Mouse (Mus musculus) embryonic facial prominence, embryonic 14.5 days (tissue): ENCODE results near the gene Sfmbt2. TPM values are rescaled to one million over a fixed set of nuclear protein-coding genes. Genes with fewer than 3 reads are reported as not detected.

Experiments used
- ATAC-seq: fragments of 200-750 bp; cut with Nextera tagmentation; 2 replicates; pipeline ENCODE4 v1.8.0; 2017; ENCODE audit warnings: low read depth, moderate number of reproducible peaks, moderate TSS enrichment
- DNase-seq: peaks from one replicate; pipeline ENCODE4 v3.0.0-alpha.2; 2015; ENCODE audit warnings: low spot score
- H3K27ac ChIP-seq: fragments of 300-500 bp; sonication (generic); replicated peaks from 2 replicates; pipeline ENCODE4 v1.5.1; 2014; ENCODE audit warnings: low read depth, mild to moderate bottlenecking, low read length, moderate library complexity
- H3K27me3 ChIP-seq: fragments of 300-500 bp; sonication (generic); replicated peaks from 2 replicates; pipeline ENCODE4 v1.6.1; 2014; ENCODE audit warnings: low read length; ENCODE audit not compliant: control insufficient read depth, insufficient read depth
- H3K36me3 ChIP-seq: fragments of 300-500 bp; sonication (generic); 2 replicates; pipeline ENCODE4 v1.6.1; 2014; ENCODE audit warnings: low read length, mixed read lengths; ENCODE audit not compliant: control insufficient read depth, insufficient read depth
- H3K4me1 ChIP-seq: fragments of 300-500 bp; sonication (generic); 2 replicates; pipeline ENCODE4 v1.6.1; 2014; ENCODE audit warnings: antibody characterized with exemption, low read length; ENCODE audit not compliant: control insufficient read depth, insufficient read depth
- H3K4me2 ChIP-seq: fragments of 300-500 bp; sonication (generic); 2 replicates; pipeline ENCODE4 v1.6.1; 2014; ENCODE audit warnings: low read depth, mild to moderate bottlenecking, low read length, moderate library complexity, mixed read lengths
- H3K4me3 ChIP-seq: fragments of 300-500 bp; sonication (generic); 2 replicates; pipeline ENCODE4 v1.5.1; 2014; ENCODE audit warnings: low read depth, mild to moderate bottlenecking, low read length
- H3K9ac ChIP-seq: fragments of 300-500 bp; sonication (generic); 2 replicates; pipeline ENCODE4 v1.6.1; 2014; ENCODE audit warnings: low read depth, mild to moderate bottlenecking, low read length, moderate library complexity, mixed read lengths
- H3K9me3 ChIP-seq: fragments of 300-500 bp; sonication (generic); 2 replicates; pipeline ENCODE4 v1.6.1; 2016; ENCODE audit warnings: low read length; ENCODE audit not compliant: control insufficient read depth
- WGBS: fragments of 180-500 bp; shearing (Covaris S2); extraction: QIAGEN DNeasy Blood & Tissue Kit; methylation state at CpG from one replicate; pipeline ENCODE4 v1.1.7; 2014; 5-methylcytosine and 5-hydroxymethylcytosine counted together
- polyA plus RNA-seq: library from polyadenylated mRNA; unstranded; fragments of >200 nt; fragmentation: Nextera tagmentation; extraction: Ambion mirVana; gene quantifications from 2 replicates; pipeline ENCODE4 v1.2.1, GENCODE M21; 2014

Sfmbt2 gene
- polyA plus RNA-seq, 1 experiment from 2014 or later = 2.5 TPM

GRCm38 (mm10) chr2:10420944-10421420, 50.7 kb downstream of the Sfmbt2 start:
- no peaks in the 10 kb centered on the region for H3K36me3 ChIP-seq
- 79% methylated on average over 6 of the region's 6 CpGs for WGBS
- no peaks in the 10 kb centered on the region for H3K9me3 ChIP-seq
- H3K27ac ChIP-seq = no peak overlapping the region
- H3K4me3 ChIP-seq = no peak overlapping the region
- no peak for ATAC-seq
- no peaks in the 10 kb centered on the region for H3K4me1 ChIP-seq
- H3K9ac ChIP-seq = no peak overlapping the region
- H3K4me2 ChIP-seq = no peak overlapping the region
- no peaks in the 10 kb centered on the region for H3K27me3 ChIP-seq
- no peak for DNase-seq

- 66% methylated on average over 9 of the region's 9 CpGs for WGBS
- Histone ChIP-seq H3K4me2 (no peak overlapping the region), H3K27me3 (no peaks in the 10 kb centered on the region), H3K36me3 (no peaks in the 10 kb centered on the region), H3K9ac (no peak overlapping the region), H3K27ac (no peak overlapping the region), H3K9me3 (no peaks in the 10 kb centered on the region), H3K4me1 (no peaks in the 10 kb centered on the region), H3K4me3 (no peak overlapping the region)
- no peak for ATAC-seq
- DNase-seq = no peak
These were observed 67.0 kb downstream of the Sfmbt2 start for GRCm38 (mm10) chr2:10437290-10437689.

DNA sequence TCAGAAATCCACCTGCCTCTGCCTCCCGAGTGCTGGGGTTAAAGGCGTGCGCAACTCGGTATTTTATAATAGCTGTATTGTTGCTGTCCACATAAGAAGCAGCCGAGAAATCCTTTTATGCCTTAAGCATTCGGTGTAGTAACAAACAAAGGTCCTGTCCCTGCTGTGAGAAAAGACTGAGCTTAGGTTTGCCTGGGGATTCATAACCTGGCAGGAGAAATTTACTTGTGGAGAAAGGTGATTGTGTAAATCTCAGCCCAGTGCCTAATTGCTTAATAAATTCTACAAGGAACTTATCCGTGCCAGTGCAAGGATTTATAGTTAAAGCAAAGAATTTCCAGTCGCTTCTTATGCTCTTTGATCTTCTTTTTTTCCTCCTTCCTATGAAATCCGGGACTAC, 71.5 kb downstream of the Sfmbt2 start:
- no peak for ATAC-seq
- no peaks in the 10 kb centered on the region for H3K27me3 ChIP-seq
- no peaks in the 10 kb centered on the region for H3K9me3 ChIP-seq
- no peaks in the 10 kb centered on the region for H3K4me1 ChIP-seq
- DNase-seq = no peak
- no peaks in the 10 kb centered on the region for H3K36me3 ChIP-seq
- no peak overlapping the region for H3K4me3 ChIP-seq
- H3K27ac ChIP-seq = no peak overlapping the region
- H3K4me2 ChIP-seq = no peak overlapping the region
- no peak overlapping the region for H3K9ac ChIP-seq
- WGBS = 77% methylated on average over 9 of the region's 9 CpGs

DNA sequence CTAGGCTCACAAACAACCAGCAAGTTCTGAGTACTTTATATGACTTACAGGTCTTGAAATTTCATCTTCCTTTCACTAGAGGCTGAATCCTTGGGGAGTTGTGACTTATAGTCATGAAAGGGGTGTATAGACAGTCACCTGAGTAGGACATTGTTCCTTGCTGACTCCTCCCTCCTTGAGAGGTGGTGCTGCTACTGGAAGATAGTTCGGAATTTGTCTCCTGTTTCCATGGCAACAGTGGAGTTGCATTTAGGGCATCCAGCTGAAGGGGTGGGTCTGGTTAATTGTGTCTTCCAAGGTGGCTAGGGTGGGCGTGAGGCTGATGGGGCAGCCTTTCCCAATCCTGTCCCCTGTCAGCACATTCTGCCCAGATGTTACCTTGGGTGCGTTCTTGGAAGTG, 83.3 kb downstream of the Sfmbt2 start:
- Histone ChIP-seq H3K27me3 (no peaks in the 10 kb centered on the region), H3K4me3 (no peak overlapping the region), H3K9ac (no peak overlapping the region), H3K4me2 (no peak overlapping the region), H3K27ac (no peak overlapping the region), H3K9me3 (no peaks in the 10 kb centered on the region), H3K36me3 (no peaks in the 10 kb centered on the region), H3K4me1 (no peaks in the 10 kb centered on the region)
- no peak for ATAC-seq
- WGBS = 62% methylated on average over 3 of the region's 3 CpGs
- DNase-seq = no peak

GRCm38 (mm10) chr2:10458309-10458708, 88.0 kb downstream of the Sfmbt2 start:
- Histone ChIP-seq H3K4me2 (no peak overlapping the region), H3K4me1 (no peaks in the 10 kb centered on the region), H3K27me3 (no peaks in the 10 kb centered on the region), H3K36me3 (no peaks in the 10 kb centered on the region), H3K4me3 (no peak overlapping the region), H3K9me3 (no peaks in the 10 kb centered on the region), H3K9ac (no peak overlapping the region), H3K27ac (no peak overlapping the region)
- ATAC-seq (no peak), DNase-seq (no peak)
- 81% methylated on average over 12 of the region's 12 CpGs for WGBS

- Histone ChIP-seq H3K9ac (no peak overlapping the region), H3K27ac (no peak overlapping the region), H3K27me3 (no peaks in the 10 kb centered on the region), H3K9me3 (no peaks in the 10 kb centered on the region), H3K4me2 (no peak overlapping the region), H3K4me3 (no peak overlapping the region), H3K4me1 (no peaks in the 10 kb centered on the region), H3K36me3 (no peaks in the 10 kb centered on the region)
- no peak for DNase-seq
- no peak for ATAC-seq
- 76% methylated on average over 2 of the region's 2 CpGs for WGBS
These were observed 146.2 kb downstream of the Sfmbt2 start for GRCm38 (mm10) chr2:10516516-10516915.

DNA sequence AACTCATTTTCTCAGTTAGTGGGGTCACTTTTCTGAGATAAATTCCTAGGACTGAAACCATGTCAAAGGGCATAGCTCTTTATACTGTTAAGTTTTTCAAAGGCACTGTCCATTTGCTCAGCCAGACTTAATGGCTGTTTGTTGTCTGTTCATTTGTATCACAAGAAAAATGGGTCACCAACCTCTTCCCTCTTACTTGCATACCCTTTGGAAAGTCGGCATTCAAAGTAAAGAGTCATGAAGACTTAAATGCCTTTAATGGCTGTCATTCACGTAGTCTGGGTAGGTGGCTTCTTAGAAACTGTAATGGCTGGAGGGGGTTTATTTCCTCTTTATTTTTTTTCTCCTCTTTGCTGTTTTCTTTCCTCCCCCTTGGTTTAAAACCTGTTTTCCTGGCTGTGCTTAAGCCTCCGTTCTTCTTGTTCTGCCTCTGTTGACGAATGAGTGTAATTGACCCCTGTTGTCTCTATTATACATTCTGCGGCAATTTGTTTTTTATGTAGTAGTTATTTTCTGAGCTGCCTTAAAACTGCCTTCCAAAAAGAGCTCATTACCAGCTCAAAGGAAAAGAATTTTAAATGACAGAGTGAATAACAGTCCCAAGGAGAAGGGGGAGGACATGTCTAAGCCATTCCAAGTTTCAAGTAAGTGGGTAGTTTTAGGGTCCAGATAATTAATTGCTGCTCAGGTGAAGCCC, 151.6 kb downstream of the Sfmbt2 start:
- no peaks in the 10 kb centered on the region for H3K36me3 ChIP-seq
- no peak overlapping the region for H3K27ac ChIP-seq
- no peaks in the 10 kb centered on the region for H3K9me3 ChIP-seq
- no peaks in the 10 kb centered on the region for H3K4me1 ChIP-seq
- no peak overlapping the region for H3K4me2 ChIP-seq
- no peak overlapping the region for H3K4me3 ChIP-seq
- no peaks in the 10 kb centered on the region for H3K27me3 ChIP-seq
- ATAC-seq (no peak), DNase-seq (no peak)
- 45% methylated on average over 5 of the region's 5 CpGs for WGBS
- H3K9ac ChIP-seq = no peak overlapping the region

- Histone ChIP-seq H3K36me3 (no peaks in the 10 kb centered on the region), H3K27me3 (no peaks in the 10 kb centered on the region), H3K4me2 (no peak overlapping the region), H3K9me3 (no peaks in the 10 kb centered on the region), H3K4me3 (no peak overlapping the region), H3K4me1 (no peaks in the 10 kb centered on the region), H3K9ac (no peak overlapping the region), H3K27ac (no peak overlapping the region)
- WGBS = 78% methylated on average over 7 of the region's 7 CpGs
- ATAC-seq = no peak
- DNase-seq = no peak
These were observed 155.3 kb downstream of the Sfmbt2 start for GRCm38 (mm10) chr2:10525622-10526021.

GRCm38 (mm10) chr2:10541762-10542161, 171.5 kb downstream of the Sfmbt2 start:
- no peak for ATAC-seq
- WGBS = 72% methylated on average over 4 of the region's 4 CpGs
- H3K4me2 ChIP-seq = no peak overlapping the region
- H3K27ac ChIP-seq = no peak overlapping the region
- no peak overlapping the region for H3K9ac ChIP-seq
- H3K27me3 ChIP-seq = no peaks in the 10 kb centered on the region
- DNase-seq = no peak
- no peak overlapping the region for H3K4me3 ChIP-seq
- peaks cover 3% of the 10 kb centered on the region; the same call in 1 of the 2 replicates for H3K4me1 ChIP-seq
- no peaks in the 10 kb centered on the region for H3K9me3 ChIP-seq
- H3K36me3 ChIP-seq = no peaks in the 10 kb centered on the region
